Mouse (Mus musculus): Measurements from ENCODE around the gene Klhl29.

- TF ChIP-seq CTCF (IDR thresholded peaks at IDR 0.05; ENCODE audit: low read depth) (no peak), EP300 (optimal IDR thresholded peaks at IDR 0.05) (no peak)
Observed at GRCm38 (mm10) chr12:5204071-5204840, 171.2 kb downstream of the Klhl29 start.
